Mouse (Mus musculus) cerebellum, adult 9-10 months (tissue): ENCODE measurements around the gene Esp36.
"Not testable (repeated sequence)": the region's sequence is repeated elsewhere in the genome, so short reads cannot be mapped to it uniquely, and the experiment has no call there.

Experiments
- DNase-seq: peaks from one replicate; pipeline ENCODE4 v3.0.0; 2022

Gene Esp36

GRCm38 (mm10) chr17:38420085-38420484 is at the start of gene Esp36:
Gene Esp36, minus strand, starts transcription at chr17:38420185.
- DNase-seq = no peak

- DNase-seq = not testable (repeated sequence)
Observed at GRCm38 (mm10) chr17:38456206-38456605, 36.2 kb upstream of the Esp36 start.

- no peak for DNase-seq
Observed at GRCm38 (mm10) chr17:38450688-38451087, 30.7 kb upstream of the Esp36 start.

GRCm38 (mm10) chr17:38406135-38406534 is 13.8 kb downstream of the Esp36 start:
- no peak for DNase-seq

- no peak for DNase-seq
Observed at GRCm38 (mm10) chr17:38391821-38392220, 28.2 kb downstream of the Esp36 start.
